Mouse (Mus musculus): ENCODE results near the gene Gm21310. TPM values are rescaled to one million over a fixed set of nuclear protein-coding genes. Genes with fewer than 3 reads are reported as not detected.

Gm21310 gene
- polyA plus RNA-seq (2012; rRNA removed) = not detected in 2 replicates

GRCm38 (mm10) chrY:10147083-10147482, at the start of gene Gm21310:
Gene Gm21310 (minus strand): TSS chrY:10147183.

Other genes starting within 250 kb of the Gm21310 start
- gene Gm20834, start 177.4 kb upstream of the Gm21310 start, polyA plus RNA-seq (2012; rRNA removed) = not detected in 2 replicates

Measured in liver, embryonic 18 days (tissue).